ENCODE assay signal across 8 mouse cellular contexts in the genomic region with DNA sequence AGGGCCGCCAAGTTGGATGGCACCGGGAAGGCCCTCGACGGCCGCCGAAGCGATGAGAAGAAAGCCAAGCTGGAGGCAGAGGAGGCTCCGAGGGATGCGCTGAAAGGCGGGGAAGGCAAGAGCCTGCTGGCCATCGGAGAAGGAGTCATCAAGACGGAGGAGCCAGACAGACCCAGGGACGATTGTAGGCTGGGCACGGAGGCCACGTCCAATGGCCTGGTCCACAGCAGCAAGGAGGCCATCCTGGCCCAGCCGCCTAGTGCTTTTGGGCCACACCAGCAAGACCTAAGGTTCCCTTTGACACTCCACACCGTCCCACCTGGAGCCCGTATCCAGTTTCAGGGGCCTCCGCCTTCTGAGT. TPM values are rescaled to one million over a fixed set of nuclear protein-coding genes. Genes with fewer than 3 reads are reported as not detected.
DNase-seq lines count a peak whose midpoint lies in the region; ATAC-seq and TF ChIP-seq lines count a peak whose summit lies in the region.

No protein-coding gene starts in this region.

- peak overlapping the region; percentile 91 for H3K4me2 ChIP-seq in heart, postnatal 0 days (ENCODE audit: low read depth, low read length)
- peak overlapping the region; percentile 70 for H3K4me2 ChIP-seq in liver, embryonic 16.5 days (ENCODE audit: low read depth, low read length)

- 38% methylated on average over 19 of the region's 19 CpGs for WGBS in heart, embryonic 10.5 days
- 45% methylated on average over 19 of the region's 19 CpGs for WGBS in heart, postnatal 0 days
- WGBS in liver, embryonic 16.5 days (ENCODE audit: insufficient replicate concordance), result 52% methylated on average over 19 of the region's 19 CpGs

- H3K4me3 ChIP-seq in heart, embryonic 10.5 days, result peak overlapping the region; percentile 75
- H3K4me3 ChIP-seq in heart, postnatal 0 days (ENCODE audit: low read depth, low read length), result peak overlapping the region; percentile 66
- peak overlapping the region; percentile 61 for H3K4me3 ChIP-seq in liver, embryonic 16.5 days (ENCODE audit: low read depth, low read length)

- peaks cover 14% of the 10 kb centered on the region for H3K4me1 ChIP-seq in heart, embryonic 10.5 days
- H3K4me1 ChIP-seq in heart, postnatal 0 days (ENCODE audit: control insufficient read depth, insufficient read depth), result no peaks in the 10 kb centered on the region
- H3K4me1 ChIP-seq in liver, embryonic 16.5 days (ENCODE audit: control insufficient read depth, low read depth, low read length), result no peaks in the 10 kb centered on the region; the same call in 1 of the 2 replicates

- H3K9ac ChIP-seq in heart, postnatal 0 days (replicated peaks; ENCODE audit: low read depth, low read length), result peak overlapping the region; percentile 93
- H3K9ac ChIP-seq in liver, embryonic 16.5 days (ENCODE audit: low read depth, low read length), result peak overlapping the region; percentile 57

- DNase-seq in heart, embryonic 10.5 days (ENCODE audit: low spot score), result no peak
- DNase-seq in heart, postnatal 4 days, result no peak
- DNase-seq in ES-CJ7 (ENCODE audit: low read depth, low spot score), result peak; percentile 14
- no peak for DNase-seq in heart, postnatal 0 days (ENCODE audit: low spot score)
- DNase-seq in right cerebral cortex, postnatal 10 days (ENCODE audit: low spot score in 2 of 2), result no peak
- no peak for DNase-seq in layer of hippocampus, adult 8-10 months (ENCODE audit: low spot score in 2 of 2)
- DNase-seq in frontal cortex, postnatal 14 days (ENCODE audit: low spot score in 2 of 2), result no peak

- no peak for TF ChIP-seq EP300 in heart, postnatal 0 days (IDR thresholded peaks at IDR 0.05; ENCODE audit: low read depth)

- TF ChIP-seq CTCF in heart, postnatal 0 days (IDR thresholded peaks at IDR 0.05; ENCODE audit: low read depth), result no peak

- peaks cover 3% of the 10 kb centered on the region; the same call in 1 of the 2 replicates for H3K9me3 ChIP-seq in heart, embryonic 10.5 days
- peaks cover 3% of the 10 kb centered on the region; the same call in 1 of the 2 replicates for H3K9me3 ChIP-seq in heart, postnatal 0 days (replicated peaks; ENCODE audit: control insufficient read depth, low read length)
- no peaks in the 10 kb centered on the region for H3K9me3 ChIP-seq in liver, embryonic 16.5 days (replicated peaks; ENCODE audit: control insufficient read depth, low read length)

- ATAC-seq in heart, postnatal 0 days (ENCODE audit: insufficient read depth, low read depth), result peak; percentile 15; the same call in 1 of the 2 replicates
- no peak for ATAC-seq in liver, embryonic 16.5 days (ENCODE audit: low read depth)

- H3K36me3 ChIP-seq in heart, embryonic 10.5 days, result no peaks in the 10 kb centered on the region
- no peaks in the 10 kb centered on the region for H3K36me3 ChIP-seq in heart, postnatal 0 days (replicated peaks; ENCODE audit: control insufficient read depth, insufficient read depth, low read length)
- no peaks in the 10 kb centered on the region for H3K36me3 ChIP-seq in liver, embryonic 16.5 days (ENCODE audit: control insufficient read depth, insufficient read depth)

- peak overlapping the region; percentile 94 for H3K27ac ChIP-seq in heart, embryonic 10.5 days
- H3K27ac ChIP-seq in heart, postnatal 0 days (ENCODE audit: low read depth), result peak overlapping the region; percentile 70; the same call in 1 of the 2 replicates
- no peak overlapping the region for H3K27ac ChIP-seq in liver, embryonic 16.5 days (ENCODE audit: low read length)

- H3K27me3 ChIP-seq in heart, embryonic 10.5 days (ENCODE audit: insufficient read depth, poor library complexity, severe bottlenecking), result peaks cover 14% of the 10 kb centered on the region
- H3K27me3 ChIP-seq in heart, postnatal 0 days (ENCODE audit: control insufficient read depth, insufficient read depth, low read length), result no peaks in the 10 kb centered on the region
- peaks cover 25% of the 10 kb centered on the region for H3K27me3 ChIP-seq in liver, embryonic 16.5 days (ENCODE audit: control insufficient read depth, insufficient read depth, low read depth, low read length)

RNA-seq across cellular contexts. Expression of gene Sox30, which starts 0.8 kb away (rescaled TPM):
- 0.05 and 0.20 TPM in 2 replicates for polyA plus RNA-seq in heart, embryonic 10.5 days (2016; fragmentation: Nextera tagmentation; extraction: Ambion mirVana)
- under 1 TPM; 0.27 to 0.55 TPM for total RNA-seq in heart, postnatal 4 days (2021)
- total RNA-seq in heart, postnatal 0 days (2014; rRNA removed; ENCODE audit: low replicate concordance), result 1.3 TPM in 1 of 2 replicates, not detected in the other
- polyA plus RNA-seq in heart, postnatal 0 days (2015; fragmentation: Nextera tagmentation; extraction: Ambion mirVana), result 0.10 and 0.22 TPM in 2 replicates
- not detected in 2 replicates for polyA plus RNA-seq in liver, embryonic 16.5 days (2015; fragmentation: Nextera tagmentation; extraction: Ambion mirVana)
- total RNA-seq in layer of hippocampus, adult 8-10 months (2022), result under 1 TPM in 3 of 4 experiments, not detected in 1; 0.17 to 0.31 (median 0.27) TPM

RNA-seq across cellular contexts. Expression of gene Thg1l, which starts 25.6 kb away (rescaled TPM):
- polyA plus RNA-seq in heart, embryonic 10.5 days (2016; fragmentation: Nextera tagmentation; extraction: Ambion mirVana), result 9.0 and 9.9 TPM in 2 replicates
- 1 to 10 TPM; 9.0 to 10.0 TPM for total RNA-seq in heart, postnatal 4 days (2021)
- 12.8 and 31.3 TPM in 2 replicates for total RNA-seq in heart, postnatal 0 days (2014; rRNA removed; ENCODE audit: low replicate concordance)
- 3.9 and 5.8 TPM in 2 replicates for polyA plus RNA-seq in heart, postnatal 0 days (2015; fragmentation: Nextera tagmentation; extraction: Ambion mirVana)
- 4.0 and 4.4 TPM in 2 replicates for polyA plus RNA-seq in liver, embryonic 16.5 days (2015; fragmentation: Nextera tagmentation; extraction: Ambion mirVana)
- 10 to 100 TPM in 1 of 4 experiments, 1 to 10 TPM in 3; 7.4 to 10.8 (median 9.2) TPM for total RNA-seq in layer of hippocampus, adult 8-10 months (2022)

RNA-seq across cellular contexts. Expression of gene Lsm11, which starts 36.1 kb away (rescaled TPM):
- 7.6 and 8.5 TPM in 2 replicates for polyA plus RNA-seq in heart, embryonic 10.5 days (2016; fragmentation: Nextera tagmentation; extraction: Ambion mirVana)
- total RNA-seq in heart, postnatal 4 days (2021), result 10 to 100 TPM in 1 of 2 experiments, 1 to 10 TPM in 1; 9.4 to 10.6 TPM
- total RNA-seq in heart, postnatal 0 days (2014; rRNA removed; ENCODE audit: low replicate concordance), result 8.9 and 13.5 TPM in 2 replicates
- 3.2 and 3.4 TPM in 2 replicates for polyA plus RNA-seq in heart, postnatal 0 days (2015; fragmentation: Nextera tagmentation; extraction: Ambion mirVana)
- polyA plus RNA-seq in liver, embryonic 16.5 days (2015; fragmentation: Nextera tagmentation; extraction: Ambion mirVana), result 1.4 and 1.7 TPM in 2 replicates
- 10 to 100 TPM; 24.5 to 26.7 (median 25.8) TPM for total RNA-seq in layer of hippocampus, adult 8-10 months (2022)
